Mouse (Mus musculus) erythroblast, embryonic 14.5 days (primary cell): Measurements from ENCODE around the gene Cntnap1.

Experiments
- GATA1 ChIP-seq: IDR thresholded peaks from 2 replicates; pipeline ENCODE4 v1.6.1; 2012; ENCODE audit warnings: low read length, inconsistent platforms, mixed read lengths
- TAL1 ChIP-seq: IDR thresholded peaks from 3 replicates; pipeline ENCODE4 v1.6.1; 2012; ENCODE audit warnings: low read length, inconsistent platforms, mixed read lengths

- TF ChIP-seq TAL1 = no peak
- TF ChIP-seq GATA1 = no peak
These were observed 18.0 kb downstream of the Cntnap1 start for GRCm38 (mm10) chr11:101188166-101188805.
